Mouse (Mus musculus): ENCODE results near the gene Olfr1458.

Olfr1458 gene

GRCm38 (mm10) chr19:13106675-13107074 is at the start of gene Olfr1458:
Gene Olfr1458 (minus strand): TSS chr19:13106775.
- DNase-seq: no peak

DNA sequence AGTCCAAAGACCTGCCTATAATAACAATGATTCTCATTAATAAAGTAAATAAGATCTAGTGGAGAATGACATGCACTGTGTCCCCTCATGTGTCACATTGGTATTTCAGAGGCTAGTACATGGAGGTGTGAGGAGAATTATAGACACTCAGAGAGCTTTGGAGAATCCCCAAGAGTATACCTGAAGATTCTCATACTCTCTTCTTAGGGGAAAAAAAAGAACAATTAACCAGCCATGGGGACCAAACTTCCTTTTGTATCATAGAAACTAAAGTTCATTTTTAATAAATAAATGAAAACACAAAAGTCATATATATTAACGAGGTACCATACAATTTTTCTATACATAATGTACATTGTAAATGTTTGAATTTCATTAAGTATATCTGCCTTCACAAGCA is 42.9 kb upstream of the Olfr1458 start, which contains the start of gene Olfr1459:
Olfr1459 (minus strand) TSS at position 101 of the 400 bp plus-strand sequence.
- no peak for DNase-seq

- no peak for DNase-seq
Observed at GRCm38 (mm10) chr19:13097791-13098190, 8.8 kb downstream of the Olfr1458 start, which contains the start of gene Olfr1457. Gene Olfr1457 (minus strand): TSS chr19:13097891.

DNA sequence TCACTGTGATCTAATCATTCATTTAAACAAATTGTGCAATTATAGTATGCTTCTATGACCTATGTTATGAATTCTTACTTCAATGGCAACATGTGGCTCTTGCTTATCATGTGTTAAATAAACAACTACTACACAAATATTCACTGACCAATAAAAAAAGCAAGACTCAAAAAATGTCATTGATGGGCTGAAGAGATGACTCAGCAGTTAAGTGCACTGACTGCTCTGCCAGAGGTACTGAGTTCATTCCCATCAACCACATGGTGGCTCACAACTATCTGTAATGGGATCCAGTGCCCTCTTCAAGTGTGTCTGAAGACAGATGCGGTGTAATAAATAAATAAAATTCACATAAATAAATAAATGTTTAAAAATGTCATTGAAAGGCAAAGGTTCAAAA is 12.7 kb downstream of the Olfr1458 start:
- DNase-seq: no peak

- DNase-seq: no peak
Observed at GRCm38 (mm10) chr19:13060310-13060709, 46.3 kb downstream of the Olfr1458 start, which contains the start of gene Olfr1454. Gene Olfr1454 (plus strand): TSS chr19:13060610.
